Mouse (Mus musculus): ENCODE measurements around the gene Pitpnc1. TPM values are rescaled to one million over a fixed set of nuclear protein-coding genes. Genes with fewer than 3 reads are reported as not detected.

The Pitpnc1 gene
- polyA plus RNA-seq (2017; shearing (Covaris generic)), result 10 to 100 TPM; 53.3 to 64.8 TPM

DNA sequence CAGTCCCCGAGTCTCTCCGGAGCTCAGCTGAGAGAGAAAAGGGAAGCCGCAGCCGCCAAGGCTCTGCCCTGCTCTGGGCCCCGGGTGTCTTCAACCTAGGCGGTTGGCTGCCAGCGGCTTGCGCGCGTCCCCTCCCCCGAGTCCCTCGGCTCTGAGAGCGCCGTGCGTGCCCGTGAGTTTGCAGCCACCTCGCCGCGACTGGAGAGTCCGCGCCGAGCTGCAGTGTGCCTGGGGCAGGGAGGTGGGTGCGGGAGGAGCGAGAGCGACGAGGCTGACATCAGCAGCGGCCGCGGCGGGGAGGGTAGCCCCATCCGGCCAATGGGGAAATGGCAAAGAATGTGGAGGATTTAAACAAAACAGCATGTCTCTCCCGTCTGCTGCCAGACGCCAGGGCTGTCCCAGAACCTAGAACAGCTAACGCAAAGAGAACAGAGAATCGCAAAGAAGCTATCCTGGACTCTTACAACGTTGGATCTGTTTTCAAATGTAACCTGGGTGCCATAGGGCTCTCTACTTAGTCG, at the start of gene Pitpnc1:
Pitpnc1 (minus strand) TSS at position 179 of the 521 bp plus-strand sequence.

GRCm38 (mm10) chr11:107479053-107479861, 8.8 kb upstream of the Pitpnc1 start, which contains the start of gene Psmd12:
Psmd12 (plus strand) TSS chr11:107479484.

GRCm38 (mm10) chr11:107188565-107189552, 281.6 kb downstream of the Pitpnc1 start, which contains the start of gene Nol11:
Nol11 (minus strand) TSS chr11:107189381.

Other genes with a start within 250 kb of the Pitpnc1 start
- 100 to 1,000 TPM; 120 to 125 TPM for gene Psmd12, start 8.8 kb upstream of the Pitpnc1 start, polyA plus RNA-seq (2017; shearing (Covaris generic))
- gene Helz, start 77.2 kb upstream of the Pitpnc1 start, polyA plus RNA-seq (2017; shearing (Covaris generic)), result 10 to 100 TPM; 40.3 to 42.4 TPM
- gene Cacng1, start 245.8 kb upstream of the Pitpnc1 start, polyA plus RNA-seq (2017; shearing (Covaris generic)), result under 1 TPM in 1 of 2 experiments, not detected in 1; 0.31 TPM

All from inflammation-experienced regulatory T-cells (primary cell).